Mouse (Mus musculus) forebrain, embryonic 11.5 days (tissue): ENCODE results near the gene Dand5. TPM values are rescaled to one million over a fixed set of nuclear protein-coding genes. Genes with fewer than 3 reads are reported as not detected.

Experiments
- ATAC-seq: fragments of 200-750 bp; cut with Nextera tagmentation; replicated peaks from 2 replicates; pipeline ENCODE4 v1.8.0; 2017; ENCODE audit warnings: moderate TSS enrichment; ENCODE audit not compliant: low FRiP score
- DNase-seq: peaks from one replicate; pipeline ENCODE4 v3.0.0-alpha.2; 2017; ENCODE audit warnings: low spot score
- H3K27ac ChIP-seq: fragments of 300-500 bp; sonication (generic); 2 replicates; pipeline ENCODE4 v1.5.1; 2014; ENCODE audit warnings: low read depth, low read length
- H3K27me3 ChIP-seq: fragments of 300-500 bp; sonication (generic); 2 replicates; pipeline ENCODE4 v1.6.1; 2014; ENCODE audit warnings: mild to moderate bottlenecking, low read length, mixed read lengths; ENCODE audit not compliant: control insufficient read depth, insufficient read depth
- H3K36me3 ChIP-seq: fragments of 300-500 bp; sonication (generic); 2 replicates; pipeline ENCODE4 v1.6.1; 2014; ENCODE audit warnings: mild to moderate bottlenecking, low read length, moderate library complexity, mixed read lengths; ENCODE audit not compliant: control insufficient read depth, insufficient read depth
- H3K4me1 ChIP-seq: fragments of 300-500 bp; sonication (generic); replicated peaks from 2 replicates; pipeline ENCODE4 v1.6.1; 2014; ENCODE audit warnings: low read length, mixed read lengths; ENCODE audit not compliant: control insufficient read depth, insufficient read depth
- H3K4me2 ChIP-seq: fragments of 300-500 bp; sonication (generic); 2 replicates; pipeline ENCODE4 v1.6.1; 2014; ENCODE audit warnings: low read depth, mild to moderate bottlenecking, low read length, moderate library complexity, mixed read lengths; ENCODE audit not compliant: severe bottlenecking
- H3K4me3 ChIP-seq: fragments of 300-500 bp; sonication (generic); 2 replicates; pipeline ENCODE4 v1.5.1; 2014; ENCODE audit warnings: low read depth, low read length
- H3K9ac ChIP-seq: fragments of 300-500 bp; sonication (generic); 2 replicates; pipeline ENCODE4 v1.6.1; 2014; ENCODE audit warnings: low read length
- H3K9me3 ChIP-seq: fragments of 300-500 bp; sonication (generic); 2 replicates; pipeline ENCODE4 v1.6.1; 2016; ENCODE audit warnings: low read length, mixed read lengths; ENCODE audit not compliant: control insufficient read depth
- WGBS: fragments of 180-500 bp; shearing (Covaris S2); extraction: QIAGEN DNeasy Blood & Tissue Kit; methylation state at CpG from one replicate; pipeline ENCODE4 v1.1.7; 2014; 5-methylcytosine and 5-hydroxymethylcytosine counted together
- polyA plus RNA-seq: library from polyadenylated mRNA; unstranded; fragments of >200 nt; fragmentation: Nextera tagmentation; extraction: Ambion mirVana; gene quantifications from 2 replicates; pipeline ENCODE4 v1.2.1, GENCODE M21; 2014

Dand5 gene
- polyA plus RNA-seq, 1 experiment from 2014 or later, result 5.5 TPM

DNA sequence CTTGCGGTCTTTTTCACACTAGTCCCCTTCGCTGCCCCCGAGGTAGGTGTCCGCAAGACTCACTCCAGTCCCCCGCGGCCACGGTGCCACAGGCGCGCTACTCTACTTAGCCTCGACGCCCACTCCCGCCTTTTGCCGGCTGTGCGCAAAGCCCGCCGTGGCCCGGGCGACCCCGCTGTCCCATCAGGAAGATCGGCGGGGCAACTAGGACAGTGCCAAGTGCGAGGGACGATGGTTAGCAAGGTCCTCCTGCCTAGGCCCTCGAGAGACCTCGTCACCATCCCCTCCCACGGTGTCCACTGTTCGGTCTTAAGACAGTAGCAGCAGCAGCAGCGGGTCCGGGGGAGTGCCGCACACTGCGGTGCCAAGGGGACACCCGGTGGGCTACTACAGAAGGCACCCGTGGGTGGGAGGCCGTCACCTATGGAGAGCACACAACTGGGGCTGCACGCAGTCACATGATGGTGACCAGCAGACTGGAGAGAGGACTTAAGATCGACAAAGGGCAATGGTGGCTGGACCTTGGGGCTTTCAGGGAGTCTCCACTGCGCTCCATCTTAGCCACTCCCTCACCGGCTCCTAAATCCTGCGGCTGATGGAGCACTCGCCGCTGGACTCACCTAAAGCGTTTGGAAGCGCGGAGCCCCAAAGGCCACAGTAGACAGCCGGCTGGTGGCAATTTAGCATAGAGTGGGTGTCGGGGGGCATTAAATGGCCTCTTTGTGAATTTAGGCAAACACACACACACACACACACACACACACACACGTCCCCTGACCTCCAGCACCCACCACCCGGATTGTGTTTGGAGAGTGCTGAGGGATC is 37.7 kb downstream of the Dand5 start:
- ATAC-seq (no peak), DNase-seq (no peak)
- no peaks in the 10 kb centered on the region for H3K9me3 ChIP-seq
- WGBS, result under 1% methylated on average over 48 of the region's 48 CpGs
- peaks cover 91% of the 10 kb centered on the region for H3K27me3 ChIP-seq
- no peaks in the 10 kb centered on the region for H3K36me3 ChIP-seq
- H3K4me2 ChIP-seq, result no peak overlapping the region
- H3K4me1 ChIP-seq, result peaks cover 6% of the 10 kb centered on the region; the same call in 1 of the 2 replicates
- no peak overlapping the region for H3K27ac ChIP-seq
- no peak overlapping the region for H3K4me3 ChIP-seq
- H3K9ac ChIP-seq, result no peak overlapping the region

GRCm38 (mm10) chr8:84783919-84784581 is 38.6 kb downstream of the Dand5 start:
- under 1% methylated on average over 33 of the region's 33 CpGs for WGBS
- Histone ChIP-seq H3K4me1 (peaks cover 12% of the 10 kb centered on the region), H3K9ac (no peak overlapping the region), H3K27me3 (peaks cover 91% of the 10 kb centered on the region), H3K4me3 (0 out of 2 replicates have a peak overlapping the region, but pooled peaks have one; percentile 0), H3K4me2 (0 out of 2 replicates have a peak overlapping the region, but pooled peaks have one; percentile 2), H3K36me3 (no peaks in the 10 kb centered on the region), H3K9me3 (no peaks in the 10 kb centered on the region), H3K27ac (no peak overlapping the region)
- DNase-seq (no peak), ATAC-seq (no peak)

DNA sequence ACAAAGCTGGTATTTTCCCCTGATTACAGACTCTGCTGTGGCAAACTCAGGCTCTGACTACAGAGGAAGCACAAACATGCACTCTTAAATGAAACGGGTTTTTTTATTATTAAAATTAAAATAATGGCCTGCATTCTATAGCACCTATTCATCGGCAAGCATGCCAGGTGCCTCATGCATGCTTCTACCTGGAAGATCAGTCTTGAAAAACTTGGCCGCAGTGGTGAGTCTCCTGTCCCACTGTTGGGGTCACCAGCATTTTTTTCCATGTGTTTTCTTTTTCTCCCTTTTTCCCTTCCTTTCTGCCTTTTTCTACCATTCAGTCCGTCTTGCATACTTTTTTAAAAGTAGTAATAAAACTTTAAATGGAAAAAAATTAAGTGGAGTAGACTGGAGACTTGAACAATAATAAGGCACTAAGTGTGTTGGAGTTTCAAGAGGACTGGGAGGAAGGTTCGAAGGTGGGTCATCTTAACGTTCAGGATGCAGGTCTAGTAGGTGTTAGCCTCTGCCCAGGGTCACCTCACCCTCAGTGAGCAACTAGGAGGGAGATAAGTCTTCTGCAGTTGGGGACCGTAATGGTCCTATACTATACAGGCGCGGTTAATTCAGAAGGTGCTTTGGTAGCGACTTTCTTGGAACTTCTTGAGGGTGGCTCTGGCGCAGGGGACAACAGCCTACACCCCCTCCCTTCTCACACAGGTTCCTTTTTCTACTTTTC is 39.3 kb downstream of the Dand5 start:
- Histone ChIP-seq H3K27me3 (peaks cover 91% of the 10 kb centered on the region), H3K4me2 (no peak overlapping the region), H3K9ac (no peak overlapping the region), H3K36me3 (no peaks in the 10 kb centered on the region), H3K4me1 (peaks cover 13% of the 10 kb centered on the region), H3K27ac (no peak overlapping the region), H3K9me3 (no peaks in the 10 kb centered on the region), H3K4me3 (no peak overlapping the region)
- WGBS, result 4% methylated on average over 11 of the region's 11 CpGs
- no peak for ATAC-seq
- no peak for DNase-seq

DNA sequence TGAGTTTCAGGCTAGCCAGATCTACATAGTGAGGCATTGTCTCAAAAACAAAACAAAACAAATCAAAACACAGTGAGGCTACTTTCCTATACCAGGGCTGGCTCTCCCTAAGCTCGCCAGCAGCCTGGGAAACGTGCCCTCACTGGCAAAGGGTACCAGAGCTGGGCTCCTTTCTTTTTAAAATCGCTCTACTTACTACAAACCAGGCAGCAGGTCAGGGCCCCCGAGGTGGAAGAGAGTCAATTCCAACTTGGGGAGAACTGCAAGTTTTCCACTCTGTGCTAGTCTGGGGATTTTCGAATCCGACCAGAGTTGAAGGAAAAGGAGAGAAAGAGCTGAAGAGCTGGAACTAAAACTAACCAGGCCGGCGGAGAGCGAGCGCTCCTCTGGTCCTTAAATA is 39.9 kb downstream of the Dand5 start:
- Histone ChIP-seq H3K4me2 (no peak overlapping the region), H3K9ac (no peak overlapping the region), H3K36me3 (no peaks in the 10 kb centered on the region), H3K4me1 (peaks cover 16% of the 10 kb centered on the region), H3K27ac (no peak overlapping the region), H3K9me3 (no peaks in the 10 kb centered on the region), H3K27me3 (peaks cover 91% of the 10 kb centered on the region), H3K4me3 (no peak overlapping the region)
- no peak for ATAC-seq
- DNase-seq, result no peak
- 4% methylated on average over 10 of the region's 10 CpGs for WGBS

DNA sequence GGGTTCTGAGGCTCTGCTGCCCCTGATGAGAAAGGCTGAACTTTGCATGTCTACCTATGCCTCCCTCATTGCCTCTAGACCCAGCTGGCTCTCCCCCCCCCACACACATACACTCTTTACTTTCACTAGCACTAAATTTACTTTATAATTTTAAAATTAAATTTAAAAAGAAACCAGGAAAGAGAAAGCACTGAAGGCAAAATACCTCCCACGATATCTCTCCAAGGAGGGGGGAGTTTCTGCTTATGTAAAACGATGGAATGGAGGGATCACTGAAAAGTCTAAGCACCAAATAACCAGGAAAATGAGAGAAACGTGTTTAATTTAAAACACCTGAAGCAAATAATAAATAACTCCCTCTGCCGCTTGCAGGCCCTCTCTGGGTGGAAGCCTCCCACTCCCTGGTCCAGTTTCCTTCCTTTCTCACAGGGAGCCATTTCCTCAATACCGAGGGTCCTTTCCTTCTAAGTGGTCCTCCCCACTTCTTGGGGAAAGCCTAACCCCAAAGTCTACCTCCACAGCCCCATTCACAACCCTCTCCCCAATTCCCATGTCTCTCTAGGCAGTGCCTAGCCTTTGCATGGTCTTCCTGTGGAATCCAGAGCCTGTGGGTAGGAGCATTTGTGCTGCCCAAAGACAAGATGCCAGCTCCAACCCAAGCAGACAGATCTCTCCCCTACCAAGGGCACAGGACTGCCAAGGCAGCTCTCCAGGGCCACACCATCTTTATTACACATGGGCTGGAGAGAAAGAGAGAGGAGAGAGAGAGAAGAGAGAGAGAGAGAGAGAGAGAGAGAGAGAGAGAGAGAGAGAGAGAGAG is 40.7 kb downstream of the Dand5 start:
- Histone ChIP-seq H3K9me3 (no peaks in the 10 kb centered on the region), H3K27me3 (peaks cover 91% of the 10 kb centered on the region), H3K4me2 (no peak overlapping the region), H3K36me3 (no peaks in the 10 kb centered on the region), H3K9ac (no peak overlapping the region), H3K4me1 (peaks cover 16% of the 10 kb centered on the region), H3K4me3 (no peak overlapping the region), H3K27ac (no peak overlapping the region)
- DNase-seq (no peak), ATAC-seq (no peak)
- WGBS, result 5% methylated on average over 5 of the region's 5 CpGs

DNA sequence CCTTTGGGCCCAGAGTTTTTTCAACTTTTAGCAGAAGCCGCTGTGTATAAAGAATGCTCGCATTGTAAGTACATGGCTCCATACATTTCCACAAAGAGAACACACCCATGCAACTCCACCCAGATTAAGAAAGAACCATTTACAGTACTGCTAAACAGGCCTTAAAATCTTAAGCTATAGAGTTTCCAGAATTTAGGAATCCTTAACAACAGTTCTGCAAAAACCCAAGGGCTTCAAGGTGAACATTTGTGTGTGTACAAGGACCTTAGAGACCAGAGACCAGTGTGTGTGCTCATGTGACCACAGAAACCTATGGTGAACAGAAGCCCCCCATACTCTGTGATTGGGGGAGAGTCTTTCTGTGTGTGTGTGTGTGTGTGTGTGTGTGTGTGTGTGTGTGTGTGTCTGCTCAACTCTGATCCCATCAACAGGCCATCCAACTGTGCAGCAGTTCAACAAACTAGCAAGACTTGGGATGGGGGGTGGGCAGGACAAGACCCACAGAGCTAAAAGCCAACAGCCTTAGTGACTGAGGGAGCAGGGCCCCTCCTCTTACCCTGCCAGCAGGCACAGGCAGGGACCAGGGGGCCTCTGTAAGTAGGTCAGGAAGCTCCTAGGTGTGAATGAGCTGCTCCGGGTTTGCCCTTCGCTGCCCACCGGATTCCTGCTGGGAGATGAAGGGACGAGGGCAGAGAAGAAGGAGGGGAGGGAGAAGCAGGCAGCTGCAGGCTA is 41.5 kb downstream of the Dand5 start:
- peaks cover 91% of the 10 kb centered on the region for H3K27me3 ChIP-seq
- ATAC-seq (no peak), DNase-seq (no peak)
- no peak overlapping the region for H3K9ac ChIP-seq
- peaks cover 16% of the 10 kb centered on the region for H3K4me1 ChIP-seq
- no peak overlapping the region for H3K27ac ChIP-seq
- H3K4me2 ChIP-seq, result no peak overlapping the region
- H3K9me3 ChIP-seq, result no peaks in the 10 kb centered on the region
- no peaks in the 10 kb centered on the region for H3K36me3 ChIP-seq
- H3K4me3 ChIP-seq, result no peak overlapping the region
- WGBS, result 2% methylated on average over 6 of the region's 6 CpGs

DNA sequence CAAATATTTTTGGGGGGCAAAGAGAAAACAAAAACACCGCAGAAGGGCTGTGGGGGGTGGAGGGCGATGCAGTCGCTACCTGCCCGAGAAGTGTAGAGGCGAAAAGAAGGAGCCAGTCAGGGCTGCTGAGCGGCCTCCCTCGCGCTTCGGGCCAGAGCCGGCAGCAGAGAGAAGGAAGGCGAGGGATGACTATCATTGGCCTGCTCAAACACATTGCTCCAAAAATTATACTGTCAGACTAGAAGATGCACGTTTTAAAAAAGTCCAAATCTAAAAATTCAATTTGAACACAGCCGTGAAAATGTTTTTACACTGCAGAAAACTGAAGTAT is 42.4 kb downstream of the Dand5 start:
- DNase-seq (no peak), ATAC-seq (peak; percentile 37; the same call in 1 of the 2 replicates)
- Histone ChIP-seq H3K4me3 (no peak overlapping the region), H3K36me3 (no peaks in the 10 kb centered on the region), H3K4me1 (peaks cover 21% of the 10 kb centered on the region), H3K27me3 (peaks cover 91% of the 10 kb centered on the region), H3K9me3 (no peaks in the 10 kb centered on the region), H3K9ac (no peak overlapping the region; the same call in 1 of the 2 replicates), H3K4me2 (no peak overlapping the region), H3K27ac (no peak overlapping the region)
- 1% methylated on average over 13 of the region's 13 CpGs for WGBS
